Mouse (Mus musculus) MEL (cell line): ENCODE measurements at regions not wholly inside any gene's neighbourhood (a gene's known extent, or its start where the extent isn't known, plus 50 kb on each side); places are given as distances from the start of the nearest gene placed in this dataset.

ENCODE experiments used
- CTCF ChIP-seq, 3 experiments: IDR thresholded peaks in 2 of 3; conservative IDR thresholded peaks in 1 of 3; 2 replicates each; pipeline ENCODE4 v1.5.1; 2011 to 2012; ENCODE audit warnings: low read length in 3 of 3, low read depth in 2 of 3, mild to moderate bottlenecking in 2 of 3, improper control_type of control experiment in 1 of 3, inconsistent platforms in 1 of 3, mixed read lengths in 1 of 3, moderate library complexity in 1 of 3; ENCODE audit not compliant: control insufficient read depth in 1 of 3, insufficient read depth in 1 of 3, poor library complexity in 1 of 3, severe bottlenecking in 1 of 3
- ELF1 ChIP-seq: IDR thresholded peaks from 2 replicates; pipeline ENCODE4 v1.6.1; 2014; ENCODE audit warnings: low read depth, mild to moderate bottlenecking, inconsistent platforms, low read length, improper control_type of control experiment, moderate library complexity
- EP300 ChIP-seq, 2 experiments: IDR thresholded peaks; 2 replicates each; pipeline ENCODE4 v1.6.1; 2011; ENCODE audit warnings: improper control_type of control experiment in 2 of 2, low read length in 2 of 2, low read depth in 1 of 2, mild to moderate bottlenecking in 1 of 2
- KAT2A ChIP-seq: conservative IDR thresholded peaks from 2 replicates; pipeline ENCODE4 v1.6.1; 2012; ENCODE audit warnings: low read depth, low read length, improper control_type of control experiment, inconsistent platforms
- MAFK ChIP-seq: IDR thresholded peaks from 2 replicates; pipeline ENCODE4 v1.6.1; 2011; ENCODE audit warnings: low read depth, mild to moderate bottlenecking, low read length, improper control_type of control experiment, borderline replicate concordance
- MAX ChIP-seq: IDR thresholded peaks from 2 replicates; pipeline ENCODE4 v1.6.1; 2011; ENCODE audit warnings: low read length, improper control_type of control experiment
- NELFE ChIP-seq: IDR thresholded peaks from 2 replicates; pipeline ENCODE4 v1.6.1; 2011; ENCODE audit warnings: low read depth, low read length, improper control_type of control experiment
- NRF1 ChIP-seq: IDR thresholded peaks from 2 replicates; pipeline ENCODE4 v1.6.1; 2014; ENCODE audit warnings: low read depth, mild to moderate bottlenecking, inconsistent platforms, low read length, improper control_type of control experiment, moderate library complexity; ENCODE audit not compliant: poor library complexity, insufficient read depth, severe bottlenecking
- TAL1 ChIP-seq: IDR thresholded peaks from 2 replicates; pipeline ENCODE4 v1.6.1; 2012; ENCODE audit warnings: mild to moderate bottlenecking, inconsistent platforms, low read length, moderate library complexity, mixed read lengths
- USF1 ChIP-seq: IDR thresholded peaks from 2 replicates; pipeline ENCODE4 v1.6.1; 2014; ENCODE audit warnings: low read depth, mild to moderate bottlenecking, inconsistent platforms, low read length, improper control_type of control experiment, moderate library complexity
- USF2 ChIP-seq, 2 experiments: IDR thresholded peaks; 2 replicates each; pipeline ENCODE4 v1.6.1; 2011 to 2012; ENCODE audit warnings: improper control_type of control experiment in 2 of 2, low read length in 2 of 2, borderline replicate concordance in 1 of 2, inconsistent platforms in 1 of 2, low read depth in 1 of 2, mild to moderate bottlenecking in 1 of 2; ENCODE audit not compliant: insufficient read depth in 1 of 2

DNA sequence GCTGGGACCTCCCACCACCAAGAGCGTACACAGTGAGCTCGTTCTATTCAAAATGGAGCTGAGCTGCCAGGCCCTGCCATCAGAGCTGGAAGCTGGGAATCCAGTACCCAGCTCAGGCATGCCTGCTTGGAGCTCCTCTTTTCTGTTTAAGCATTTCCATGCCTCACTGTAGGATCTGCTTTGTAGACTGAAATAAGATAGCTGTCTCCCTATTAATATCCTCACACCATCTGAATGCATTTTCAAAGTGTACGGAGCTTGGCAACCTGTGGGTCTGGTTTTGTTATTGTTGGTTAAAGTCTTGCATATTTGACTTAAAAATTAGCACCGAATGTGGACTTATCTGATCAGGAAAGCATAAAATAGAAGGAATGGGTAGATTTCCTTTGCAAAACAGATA lies 177.9 kb upstream of the Six2 start:
- TF ChIP-seq USF1 = no peak
- no peak for TF ChIP-seq CTCF (IDR thresholded peaks at IDR 0.05 in 2 of 3, conservative IDR thresholded peaks at IDR 0.05 in 1 of 3; ENCODE audit: control insufficient read depth in 1 of 3, insufficient read depth in 1 of 3, low read depth in 2 of 3, low read length in 3 of 3, poor library complexity in 1 of 3, severe bottlenecking in 1 of 3)
- TF ChIP-seq MAX = no peak
- no peak for TF ChIP-seq NRF1
- TF ChIP-seq TAL1 = no peak
- no peak for TF ChIP-seq USF2 (IDR thresholded peaks at IDR 0.05; ENCODE audit: borderline replicate concordance in 1 of 2, insufficient read depth in 1 of 2, low read depth in 1 of 2, low read length in 2 of 2)
- TF ChIP-seq EP300 (IDR thresholded peaks at IDR 0.05; ENCODE audit: low read depth in 1 of 2, low read length in 2 of 2) = no peak
- TF ChIP-seq KAT2A = no peak
- no peak for TF ChIP-seq NELFE
- TF ChIP-seq MAFK = no peak
- no peak for TF ChIP-seq ELF1
